ENCODE assay signal across 9 mouse cellular contexts in genomic region chr11:98710416-98711045, GRCm38 (mm10). TPM values are rescaled to one million over a fixed set of nuclear protein-coding genes. Genes with fewer than 3 reads are reported as not detected.
DNase-seq lines count a peak whose midpoint lies in the region; ATAC-seq and TF ChIP-seq lines count a peak whose summit lies in the region.
"Had no signal": no experiment of that assay in that cellular context is flagged by ENCODE, and none has a peak within 500 bp of the region (broad histone marks: within the 10 kb centered on the region; RNA-seq: fewer than 3 reads in every experiment).

No protein-coding gene starts in this region.

- peaks cover 18% of the 10 kb centered on the region for H3K4me1 ChIP-seq in embryonic facial prominence, embryonic 14.5 days (ENCODE audit: control insufficient read depth, insufficient read depth, low read length)
- peaks cover 25% of the 10 kb centered on the region for H3K4me1 ChIP-seq in heart, embryonic 10.5 days
- H3K4me1 ChIP-seq in kidney, postnatal 0 days (replicated peaks; ENCODE audit: insufficient read depth, low read length) = peaks cover 43% of the 10 kb centered on the region
- H3K4me1 ChIP-seq in liver, embryonic 13.5 days (replicated peaks) = peaks cover 40% of the 10 kb centered on the region
- no peaks in the 10 kb centered on the region for H3K4me1 ChIP-seq in neural tube, embryonic 12.5 days
- H3K4me1 ChIP-seq in thymus, adult 2 months (replicated peaks; ENCODE audit: control insufficient read depth, insufficient read depth, low read length) = peaks cover 39% of the 10 kb centered on the region
- H3K4me1 ChIP-seq: hindbrain, embryonic 15.5 days had no signal

- WGBS in embryonic facial prominence, embryonic 14.5 days = 50% methylated on average over 12 of the region's 12 CpGs
- WGBS in heart, embryonic 10.5 days = 42% methylated on average over 12 of the region's 12 CpGs
- WGBS in kidney, postnatal 0 days = 38% methylated on average over 12 of the region's 12 CpGs
- WGBS in liver, embryonic 13.5 days (ENCODE audit: insufficient replicate concordance) = 25% methylated on average over 12 of the region's 12 CpGs
- 55% methylated on average over 12 of the region's 12 CpGs for WGBS in neural tube, embryonic 12.5 days
- 34% methylated on average over 12 of the region's 12 CpGs for WGBS in thymus, adult 2 months

- ATAC-seq in embryonic facial prominence, embryonic 14.5 days (ENCODE audit: low read depth) = peak; percentile 28; the same call in 1 of the 2 replicates
- ATAC-seq in kidney, postnatal 0 days (replicated peaks; ENCODE audit: low FRiP score, low read depth) = peak; percentile 23
- ATAC-seq in liver, embryonic 13.5 days (ENCODE audit: low read depth) = peak; percentile 52
- 0 out of 2 replicates have a peak, but pooled peaks have one; percentile 17 for ATAC-seq in neural tube, embryonic 12.5 days (ENCODE audit: low FRiP score, low read depth)

- H3K9me3 ChIP-seq in embryonic facial prominence, embryonic 14.5 days (ENCODE audit: control insufficient read depth, low read length) = no peaks in the 10 kb centered on the region
- H3K9me3 ChIP-seq in heart, embryonic 10.5 days = no peaks in the 10 kb centered on the region
- no peaks in the 10 kb centered on the region for H3K9me3 ChIP-seq in kidney, postnatal 0 days (replicated peaks; ENCODE audit: low read length)
- H3K9me3 ChIP-seq in liver, embryonic 13.5 days (replicated peaks) = no peaks in the 10 kb centered on the region
- no peaks in the 10 kb centered on the region for H3K9me3 ChIP-seq in neural tube, embryonic 12.5 days
- H3K9me3 ChIP-seq: hindbrain, embryonic 15.5 days had no signal

- H3K9ac ChIP-seq in embryonic facial prominence, embryonic 14.5 days (ENCODE audit: low read depth, low read length) = no peak overlapping the region
- 0 out of 2 replicates have a peak overlapping the region, but pooled peaks have one; percentile 1 for H3K9ac ChIP-seq in kidney, postnatal 0 days (ENCODE audit: low read depth, low read length)
- H3K9ac ChIP-seq in liver, embryonic 13.5 days = no peak overlapping the region
- no peak overlapping the region for H3K9ac ChIP-seq in neural tube, embryonic 12.5 days
- H3K9ac ChIP-seq: hindbrain, embryonic 15.5 days had no signal

- no peak overlapping the region for H3K4me3 ChIP-seq in embryonic facial prominence, embryonic 14.5 days (ENCODE audit: low read depth, low read length)
- H3K4me3 ChIP-seq in heart, embryonic 10.5 days = no peak overlapping the region
- H3K4me3 ChIP-seq in kidney, postnatal 0 days (replicated peaks; ENCODE audit: low read depth, low read length) = no peak overlapping the region
- H3K4me3 ChIP-seq in liver, embryonic 13.5 days (replicated peaks) = no peak overlapping the region
- H3K4me3 ChIP-seq in neural tube, embryonic 12.5 days = no peak overlapping the region
- no peak overlapping the region for H3K4me3 ChIP-seq in thymus, adult 2 months (ENCODE audit: control insufficient read depth, insufficient read depth, low read length)
- H3K4me3 ChIP-seq: hindbrain, embryonic 15.5 days had no signal

- no peak overlapping the region for H3K27ac ChIP-seq in embryonic facial prominence, embryonic 14.5 days (replicated peaks; ENCODE audit: low read depth, low read length)
- H3K27ac ChIP-seq in heart, embryonic 10.5 days = peak overlapping the region; percentile 24; the same call in 1 of the 2 replicates
- peak overlapping the region; percentile 85 for H3K27ac ChIP-seq in kidney, postnatal 0 days
- peak overlapping the region; percentile 6; the same call in 1 of the 2 replicates for H3K27ac ChIP-seq in liver, embryonic 13.5 days
- no peak overlapping the region for H3K27ac ChIP-seq in neural tube, embryonic 12.5 days
- H3K27ac ChIP-seq in thymus, adult 2 months (ENCODE audit: control insufficient read depth, insufficient read depth, low read length) = no peak overlapping the region
- H3K27ac ChIP-seq: hindbrain, embryonic 15.5 days had no signal

- TF ChIP-seq POLR2A in thymus, adult 2 months (IDR thresholded peaks at IDR 0.05; ENCODE audit: control insufficient read depth, extremely low read depth, insufficient read depth, low read length, poor library complexity) = no peak

- DNase-seq in CD4-positive, CD25-positive, alpha-beta regulatory T cell, adult 2 months (ENCODE audit: low read depth, low spot score) = peak; percentile 87
- peak; percentile 83 to 89 for DNase-seq in adrenal gland, postnatal 36 days
- DNase-seq in embryonic facial prominence, embryonic 14.5 days (ENCODE audit: low spot score) = peak; percentile 85
- peak; percentile 92 for DNase-seq in heart, embryonic 10.5 days (ENCODE audit: low spot score)
- peak; percentile 94 for DNase-seq in kidney, postnatal 0 days (ENCODE audit: low spot score)
- DNase-seq in liver, embryonic 13.5 days = peak; percentile 68
- peak; percentile 74 for DNase-seq in thymus, adult 2 months

- peak; percentile 97 for TF ChIP-seq CTCF in kidney, postnatal 0 days (IDR thresholded peaks at IDR 0.05; ENCODE audit: low read depth)
- TF ChIP-seq CTCF in thymus, adult 2 months (IDR thresholded peaks at IDR 0.05; ENCODE audit: borderline replicate concordance, control insufficient read depth, extremely low read depth, insufficient read depth, low read length, poor library complexity) = peak; percentile 89

- no peaks in the 10 kb centered on the region for H3K27me3 ChIP-seq in embryonic facial prominence, embryonic 14.5 days (replicated peaks; ENCODE audit: control insufficient read depth, insufficient read depth, low read length)
- no peaks in the 10 kb centered on the region for H3K27me3 ChIP-seq in heart, embryonic 10.5 days (ENCODE audit: insufficient read depth, poor library complexity, severe bottlenecking)
- no peaks in the 10 kb centered on the region for H3K27me3 ChIP-seq in kidney, postnatal 0 days (ENCODE audit: insufficient read depth, low read length)
- no peaks in the 10 kb centered on the region for H3K27me3 ChIP-seq in liver, embryonic 13.5 days
- no peaks in the 10 kb centered on the region for H3K27me3 ChIP-seq in neural tube, embryonic 12.5 days (replicated peaks)
- no peaks in the 10 kb centered on the region for H3K27me3 ChIP-seq in thymus, adult 2 months (ENCODE audit: control insufficient read depth, insufficient read depth, low read length)
- H3K27me3 ChIP-seq: hindbrain, embryonic 15.5 days had no signal

- no peak overlapping the region for H3K4me2 ChIP-seq in embryonic facial prominence, embryonic 14.5 days (ENCODE audit: low read depth, low read length)
- H3K4me2 ChIP-seq in kidney, postnatal 0 days (ENCODE audit: low read length) = no peak overlapping the region; the same call in 1 of the 2 replicates
- 0 out of 2 replicates have a peak overlapping the region, but pooled peaks have one; percentile 3 for H3K4me2 ChIP-seq in liver, embryonic 13.5 days
- H3K4me2 ChIP-seq in neural tube, embryonic 12.5 days (replicated peaks) = no peak overlapping the region
- H3K4me2 ChIP-seq: hindbrain, embryonic 15.5 days had no signal

- peaks cover 75% of the 10 kb centered on the region for H3K36me3 ChIP-seq in embryonic facial prominence, embryonic 14.5 days (ENCODE audit: control insufficient read depth, insufficient read depth, low read length)
- peaks cover 85% of the 10 kb centered on the region for H3K36me3 ChIP-seq in heart, embryonic 10.5 days
- H3K36me3 ChIP-seq in kidney, postnatal 0 days (ENCODE audit: insufficient read depth, low read length) = 0 out of 2 replicates have a peak, but pooled peaks cover 22% of the 10 kb centered on the region
- peaks cover 87% of the 10 kb centered on the region for H3K36me3 ChIP-seq in liver, embryonic 13.5 days
- H3K36me3 ChIP-seq in neural tube, embryonic 12.5 days = peaks cover 90% of the 10 kb centered on the region
- peaks cover 4% of the 10 kb centered on the region; the same call in 1 of the 2 replicates for H3K36me3 ChIP-seq in thymus, adult 2 months (ENCODE audit: control insufficient read depth, insufficient read depth, low read length)

RNA-seq across cellular contexts. Expression of gene Csf3, which starts 9.5 kb away (rescaled TPM):
- total RNA-seq in adrenal gland, postnatal 36 days (2021) = not detected
- polyA plus RNA-seq in embryonic facial prominence, embryonic 14.5 days (2014; fragmentation: Nextera tagmentation; extraction: Ambion mirVana) = not detected in 2 replicates
- not detected in 2 replicates for polyA plus RNA-seq in heart, embryonic 10.5 days (2016; fragmentation: Nextera tagmentation; extraction: Ambion mirVana)
- 0.13 and 0.19 TPM in 2 replicates for polyA plus RNA-seq in kidney, postnatal 0 days (2015; fragmentation: Nextera tagmentation; extraction: Ambion mirVana)
- not detected in 2 replicates for polyA plus RNA-seq in liver, embryonic 13.5 days (2015; fragmentation: Nextera tagmentation; extraction: Ambion mirVana)
- not detected in 2 replicates for polyA plus RNA-seq in neural tube, embryonic 12.5 days (2016; fragmentation: Nextera tagmentation; extraction: Ambion mirVana)
- 0.14 and 0.22 TPM in 2 replicates for polyA plus RNA-seq in thymus, adult 2 months (2012; rRNA removed)
- polyA plus RNA-seq: hindbrain, embryonic 15.5 days had no signal

RNA-seq across cellular contexts. Expression of gene Med24, which starts 18.7 kb away (rescaled TPM):
- total RNA-seq in adrenal gland, postnatal 36 days (2021) = 10 to 100 TPM; 46.9 to 52.0 TPM
- polyA plus RNA-seq in embryonic facial prominence, embryonic 14.5 days (2014; fragmentation: Nextera tagmentation; extraction: Ambion mirVana) = 40.7 and 49.0 TPM in 2 replicates
- 54.6 and 56.5 TPM in 2 replicates for polyA plus RNA-seq in heart, embryonic 10.5 days (2016; fragmentation: Nextera tagmentation; extraction: Ambion mirVana)
- polyA plus RNA-seq in kidney, postnatal 0 days (2015; fragmentation: Nextera tagmentation; extraction: Ambion mirVana) = 38.3 and 41.2 TPM in 2 replicates
- polyA plus RNA-seq in liver, embryonic 13.5 days (2015; fragmentation: Nextera tagmentation; extraction: Ambion mirVana) = 27.6 and 36.0 TPM in 2 replicates
- polyA plus RNA-seq in neural tube, embryonic 12.5 days (2016; fragmentation: Nextera tagmentation; extraction: Ambion mirVana) = 78.7 and 80.0 TPM in 2 replicates
- 179 and 196 TPM in 2 replicates for polyA plus RNA-seq in thymus, adult 2 months (2012; rRNA removed)

RNA-seq across cellular contexts. Expression of gene Psmd3, which starts 28.2 kb away (rescaled TPM):
- total RNA-seq in adrenal gland, postnatal 36 days (2021) = 100 to 1,000 TPM; 124 to 128 TPM
- 136 and 146 TPM in 2 replicates for polyA plus RNA-seq in embryonic facial prominence, embryonic 14.5 days (2014; fragmentation: Nextera tagmentation; extraction: Ambion mirVana)
- polyA plus RNA-seq in heart, embryonic 10.5 days (2016; fragmentation: Nextera tagmentation; extraction: Ambion mirVana) = 232 and 255 TPM in 2 replicates
- 234 and 259 TPM in 2 replicates for polyA plus RNA-seq in kidney, postnatal 0 days (2015; fragmentation: Nextera tagmentation; extraction: Ambion mirVana)
- 143 and 151 TPM in 2 replicates for polyA plus RNA-seq in liver, embryonic 13.5 days (2015; fragmentation: Nextera tagmentation; extraction: Ambion mirVana)
- 231 and 234 TPM in 2 replicates for polyA plus RNA-seq in neural tube, embryonic 12.5 days (2016; fragmentation: Nextera tagmentation; extraction: Ambion mirVana)
- 293 and 303 TPM in 2 replicates for polyA plus RNA-seq in thymus, adult 2 months (2012; rRNA removed)

RNA-seq across cellular contexts. Expression of gene Thra, which starts 29.9 kb away (rescaled TPM):
- total RNA-seq in adrenal gland, postnatal 36 days (2021) = 10 to 100 TPM; 69.2 to 91.7 TPM
- polyA plus RNA-seq in embryonic facial prominence, embryonic 14.5 days (2014; fragmentation: Nextera tagmentation; extraction: Ambion mirVana) = 57.7 and 62.2 TPM in 2 replicates
- 19.2 and 23.2 TPM in 2 replicates for polyA plus RNA-seq in heart, embryonic 10.5 days (2016; fragmentation: Nextera tagmentation; extraction: Ambion mirVana)
- 26.1 TPM in 2 replicates for polyA plus RNA-seq in kidney, postnatal 0 days (2015; fragmentation: Nextera tagmentation; extraction: Ambion mirVana)
- 8.8 and 9.8 TPM in 2 replicates for polyA plus RNA-seq in liver, embryonic 13.5 days (2015; fragmentation: Nextera tagmentation; extraction: Ambion mirVana)
- 56.9 and 67.0 TPM in 2 replicates for polyA plus RNA-seq in neural tube, embryonic 12.5 days (2016; fragmentation: Nextera tagmentation; extraction: Ambion mirVana)
- 36.8 and 41.5 TPM in 2 replicates for polyA plus RNA-seq in thymus, adult 2 months (2012; rRNA removed)

RNA-seq across cellular contexts. Expression of gene Gsdma, which starts 46.4 kb away (rescaled TPM):
- total RNA-seq in adrenal gland, postnatal 36 days (2021) = not detected
- 0.64 and 2.0 TPM in 2 replicates for polyA plus RNA-seq in embryonic facial prominence, embryonic 14.5 days (2014; fragmentation: Nextera tagmentation; extraction: Ambion mirVana)
- polyA plus RNA-seq in heart, embryonic 10.5 days (2016; fragmentation: Nextera tagmentation; extraction: Ambion mirVana) = not detected in 2 replicates
- polyA plus RNA-seq in kidney, postnatal 0 days (2015; fragmentation: Nextera tagmentation; extraction: Ambion mirVana) = 0.21 TPM in 1 of 2 replicates, not detected in the other
- polyA plus RNA-seq in liver, embryonic 13.5 days (2015; fragmentation: Nextera tagmentation; extraction: Ambion mirVana) = not detected in 2 replicates
- not detected in 2 replicates for polyA plus RNA-seq in neural tube, embryonic 12.5 days (2016; fragmentation: Nextera tagmentation; extraction: Ambion mirVana)
- 0.71 and 0.75 TPM in 2 replicates for polyA plus RNA-seq in thymus, adult 2 months (2012; rRNA removed)
- polyA plus RNA-seq: hindbrain, embryonic 15.5 days had no signal

Comparison
In these comparisons a context has a peak if more than half of its experiments do, and no peak if none do; other contexts are left out.
1. H3K27ac ChIP-seq: peak in heart, embryonic 10.5 days (single experiment), kidney, postnatal 0 days (single experiment) and liver, embryonic 13.5 days (single experiment); none in embryonic facial prominence, embryonic 14.5 days (single experiment), neural tube, embryonic 12.5 days (single experiment) and thymus, adult 2 months (single experiment).
2. Peak in every context shown above with its lines, with median percentiles within 50 percentile points of each other: DNase-seq and ATAC-seq.